In the genomic region with DNA sequence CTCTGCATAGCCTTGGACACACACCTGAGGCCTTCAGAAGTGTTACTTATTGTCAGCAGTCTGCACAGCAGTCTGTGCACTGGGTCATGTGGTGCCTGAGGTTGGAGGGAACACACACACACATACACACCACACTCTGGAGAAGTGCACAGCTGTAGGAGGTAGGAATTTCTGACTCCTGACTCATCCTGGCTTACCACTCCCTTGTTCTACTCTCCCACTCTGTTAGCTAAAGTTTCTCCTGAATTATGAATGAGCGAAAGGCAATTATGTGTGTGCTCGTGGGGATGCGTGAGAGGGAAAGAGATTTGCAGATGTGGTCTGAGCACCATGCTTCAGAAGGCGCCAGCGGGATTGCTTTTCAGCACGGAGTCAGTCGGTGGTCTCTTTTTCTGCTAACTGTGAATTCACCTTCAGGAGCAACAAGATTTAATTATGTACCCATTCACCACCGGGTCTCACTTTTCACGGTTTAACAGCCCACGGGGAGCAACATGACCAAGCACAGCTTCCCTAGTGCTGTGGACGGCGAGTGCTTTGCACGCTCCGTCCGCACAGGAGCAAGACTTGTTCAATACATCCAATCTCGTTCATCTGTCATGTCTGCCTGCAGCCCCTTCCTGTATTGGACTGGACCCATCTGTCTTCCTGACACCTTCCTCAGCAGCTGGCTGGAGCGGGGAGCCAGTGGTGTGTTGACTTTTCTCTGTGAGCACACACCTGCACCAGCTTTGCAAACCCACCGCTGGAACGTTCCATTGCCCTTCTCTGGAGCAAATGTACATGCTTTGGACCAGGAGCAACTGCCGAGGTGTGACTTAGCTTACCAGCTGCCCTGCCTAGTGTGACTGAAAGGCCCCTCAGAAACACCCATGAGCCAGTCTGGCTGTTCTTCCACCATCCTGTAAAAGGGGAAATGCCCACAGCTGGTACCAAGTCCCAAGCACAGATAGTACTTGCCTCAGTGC, we compare ENCODE assay signal across 8 mouse cellular contexts.
DNase-seq lines count a peak whose midpoint lies in the region; ATAC-seq and TF ChIP-seq lines count a peak whose summit lies in the region.

No protein-coding gene starts in this region.

- no peaks in the 10 kb centered on the region for H3K9me3 ChIP-seq in heart, postnatal 0 days (replicated peaks; ENCODE audit: control insufficient read depth, low read length)
- H3K9me3 ChIP-seq in hindbrain, embryonic 10.5 days, result 0 out of 2 replicates have a peak, but pooled peaks cover 5% of the 10 kb centered on the region
- H3K9me3 ChIP-seq in midbrain, embryonic 16.5 days (replicated peaks; ENCODE audit: control insufficient read depth, low read length, poor library complexity, severe bottlenecking), result no peaks in the 10 kb centered on the region

- no peak for TF ChIP-seq EP300 in heart, postnatal 0 days (IDR thresholded peaks at IDR 0.05; ENCODE audit: low read depth)
- no peak for TF ChIP-seq EP300 in heart, adult 2 months (IDR thresholded peaks at IDR 0.05; ENCODE audit: insufficient read depth, low read depth, low read length)

- no peak for TF ChIP-seq POLR2A in heart, adult 2 months (IDR thresholded peaks at IDR 0.05; ENCODE audit: insufficient read depth, low read depth, low read length)
- no peak for TF ChIP-seq POLR2A in thymus, adult 2 months (IDR thresholded peaks at IDR 0.05; ENCODE audit: control insufficient read depth, extremely low read depth, insufficient read depth, low read length, poor library complexity)

- no peak for DNase-seq in heart, postnatal 0 days (ENCODE audit: low spot score)
- DNase-seq in heart, adult 2 months, result no peak
- peak; percentile 60 for DNase-seq in NIH3T3 (ENCODE audit: low read depth)
- no peak for DNase-seq in hindbrain, embryonic 10.5 days (ENCODE audit: low spot score)
- no peak for DNase-seq in adrenal gland, postnatal 36 days
- DNase-seq in thymus, adult 2 months, result no peak

- no peaks in the 10 kb centered on the region for H3K36me3 ChIP-seq in heart, postnatal 0 days (replicated peaks; ENCODE audit: control insufficient read depth, insufficient read depth, low read length)
- no peaks in the 10 kb centered on the region for H3K36me3 ChIP-seq in heart, adult 2 months (ENCODE audit: control insufficient read depth, insufficient read depth, low read length)
- H3K36me3 ChIP-seq in hindbrain, embryonic 10.5 days, result no peaks in the 10 kb centered on the region
- no peaks in the 10 kb centered on the region for H3K36me3 ChIP-seq in midbrain, embryonic 16.5 days (ENCODE audit: control insufficient read depth, insufficient read depth, low read length)
- no peaks in the 10 kb centered on the region for H3K36me3 ChIP-seq in thymus, adult 2 months (ENCODE audit: control insufficient read depth, insufficient read depth, low read length)

- peaks cover 8% of the 10 kb centered on the region; the same call in 1 of the 2 replicates for H3K27me3 ChIP-seq in heart, postnatal 0 days (ENCODE audit: control insufficient read depth, insufficient read depth, low read length)
- peaks cover 2% of the 10 kb centered on the region; the same call in 1 of the 2 replicates for H3K27me3 ChIP-seq in heart, adult 2 months (ENCODE audit: control insufficient read depth, insufficient read depth, low read length)
- H3K27me3 ChIP-seq in hindbrain, embryonic 10.5 days (ENCODE audit: insufficient read depth, poor library complexity, severe bottlenecking), result peaks cover 30% of the 10 kb centered on the region; the same call in 1 of the 2 replicates
- no peaks in the 10 kb centered on the region for H3K27me3 ChIP-seq in midbrain, embryonic 16.5 days (ENCODE audit: control insufficient read depth, insufficient read depth, low read depth, low read length)
- no peaks in the 10 kb centered on the region for H3K27me3 ChIP-seq in thymus, adult 2 months (ENCODE audit: control insufficient read depth, insufficient read depth, low read length)

- no peak overlapping the region for H3K9ac ChIP-seq in heart, postnatal 0 days (replicated peaks; ENCODE audit: low read depth, low read length)
- no peak overlapping the region for H3K9ac ChIP-seq in heart, adult 2 months (ENCODE audit: low read depth, low read length)
- H3K9ac ChIP-seq in midbrain, embryonic 16.5 days (ENCODE audit: low read depth, low read length), result no peak overlapping the region

- H3K27ac ChIP-seq in heart, postnatal 0 days (ENCODE audit: low read depth), result no peak overlapping the region
- H3K27ac ChIP-seq in heart, adult 2 months, result no peak overlapping the region
- H3K27ac ChIP-seq in hindbrain, embryonic 10.5 days, result peak overlapping the region; percentile 74; the same call in 1 of the 2 replicates
- no peak overlapping the region for H3K27ac ChIP-seq in midbrain, embryonic 16.5 days (ENCODE audit: low read length)
- H3K27ac ChIP-seq in thymus, adult 2 months (ENCODE audit: control insufficient read depth, insufficient read depth, low read length), result no peak overlapping the region

- no peak overlapping the region for H3K4me3 ChIP-seq in heart, postnatal 0 days (ENCODE audit: low read depth, low read length)
- no peak overlapping the region for H3K4me3 ChIP-seq in heart, adult 2 months
- H3K4me3 ChIP-seq in hindbrain, embryonic 10.5 days, result no peak overlapping the region
- H3K4me3 ChIP-seq in midbrain, embryonic 16.5 days (ENCODE audit: low read depth, low read length), result no peak overlapping the region
- no peak overlapping the region for H3K4me3 ChIP-seq in thymus, adult 2 months (ENCODE audit: control insufficient read depth, insufficient read depth, low read length)

- no peak overlapping the region for H3K4me2 ChIP-seq in heart, postnatal 0 days (ENCODE audit: low read depth, low read length)
- no peak overlapping the region for H3K4me2 ChIP-seq in midbrain, embryonic 16.5 days (ENCODE audit: low read length)

- no peaks in the 10 kb centered on the region for H3K4me1 ChIP-seq in heart, postnatal 0 days (ENCODE audit: control insufficient read depth, insufficient read depth)
- peaks cover 7% of the 10 kb centered on the region for H3K4me1 ChIP-seq in heart, adult 2 months (ENCODE audit: control insufficient read depth, insufficient read depth, low read length)
- peaks cover 37% of the 10 kb centered on the region for H3K4me1 ChIP-seq in hindbrain, embryonic 10.5 days (replicated peaks)
- no peaks in the 10 kb centered on the region; the same call in 1 of the 2 replicates for H3K4me1 ChIP-seq in midbrain, embryonic 16.5 days (ENCODE audit: control insufficient read depth, insufficient read depth, low read length)
- no peaks in the 10 kb centered on the region for H3K4me1 ChIP-seq in thymus, adult 2 months (replicated peaks; ENCODE audit: control insufficient read depth, insufficient read depth, low read length)

- intact Hi-C loops in heart, adult 2 months (cut with DNase I), result no loop called here

- H3K79me2 ChIP-seq in heart, adult 2 months (replicated peaks; ENCODE audit: control insufficient read depth, insufficient read depth, low read length), result no peaks in the 10 kb centered on the region

- WGBS in heart, postnatal 0 days, result 71% methylated on average over 20 of the region's 20 CpGs
- 60% methylated on average over 20 of the region's 20 CpGs for WGBS in heart, adult 2 months
- 74% methylated on average over 20 of the region's 20 CpGs for WGBS in hindbrain, embryonic 10.5 days
- WGBS in midbrain, embryonic 16.5 days, result 67% methylated on average over 20 of the region's 20 CpGs
- WGBS in thymus, adult 2 months, result 85% methylated on average over 20 of the region's 20 CpGs

- TF ChIP-seq CTCF in heart, postnatal 0 days (IDR thresholded peaks at IDR 0.05; ENCODE audit: low read depth), result no peak
- no peak for TF ChIP-seq CTCF in heart, adult 2 months (IDR thresholded peaks at IDR 0.05)
- TF ChIP-seq CTCF in thymus, adult 2 months (IDR thresholded peaks at IDR 0.05; ENCODE audit: borderline replicate concordance, control insufficient read depth, extremely low read depth, insufficient read depth, low read length, poor library complexity), result no peak

- ATAC-seq in heart, postnatal 0 days (ENCODE audit: insufficient read depth, low read depth), result 0 out of 2 replicates have a peak, but pooled peaks have one; percentile 22
- ATAC-seq in midbrain, embryonic 16.5 days, result peak; percentile 62
- no peak for ATAC-seq in inflammation-experienced regulatory T-cells, adult 6 months
